Mouse (Mus musculus) E14TG2a.4 (cell line): ENCODE data around the gene Fkbp6.

ENCODE experiments used
- CTCF ChIP-seq: conservative IDR thresholded peaks from 2 replicates; pipeline ENCODE4 v1.5.1; 2014; ENCODE audit warnings: low read length
- POU5F1 ChIP-seq: IDR thresholded peaks from 2 replicates; pipeline ENCODE4 v1.6.1; 2014; ENCODE audit warnings: low read length, borderline replicate concordance

GRCm38 (mm10) chr5:135263866-135264503 lies 85.9 kb downstream of the Fkbp6 start:
- TF ChIP-seq CTCF: no peak
- no peak for TF ChIP-seq POU5F1
